Mouse (Mus musculus) midbrain, embryonic 14.5 days (tissue): ENCODE data around the gene Soat2. TPM values are rescaled to one million over a fixed set of nuclear protein-coding genes. Genes with fewer than 3 reads are reported as not detected.
A peak's percentile ranks its signal among the peaks of the same experiment; 100 is the strongest.

Experiments used
- ATAC-seq: fragments of 200-750 bp; cut with Nextera tagmentation; 2 replicates; pipeline ENCODE4 v1.8.0; 2017; ENCODE audit warnings: moderate number of reproducible peaks, moderate library complexity; ENCODE audit not compliant: low FRiP score, low TSS enrichment
- DNase-seq: peaks from one replicate; pipeline ENCODE4 v3.0.0-alpha.2; 2015
- H3K27ac ChIP-seq: fragments of 300-500 bp; sonication (generic); replicated peaks from 2 replicates; pipeline ENCODE4 v1.5.1; 2014; ENCODE audit warnings: mild to moderate bottlenecking, low read depth, low read length, moderate library complexity
- H3K27me3 ChIP-seq: fragments of 300-500 bp; sonication (generic); 2 replicates; pipeline ENCODE4 v1.6.1; 2014; ENCODE audit warnings: low read length, control low read depth, mixed read lengths; ENCODE audit not compliant: control insufficient read depth, insufficient read depth
- H3K36me3 ChIP-seq: fragments of 300-500 bp; sonication (generic); 2 replicates; pipeline ENCODE4 v1.6.1; 2014; ENCODE audit warnings: low read length, control low read depth; ENCODE audit not compliant: control insufficient read depth, insufficient read depth
- H3K4me1 ChIP-seq: fragments of 300-500 bp; sonication (generic); 2 replicates; pipeline ENCODE4 v1.6.1; 2014; ENCODE audit warnings: mild to moderate bottlenecking, antibody characterized with exemption, low read length, control low read depth; ENCODE audit not compliant: control insufficient read depth, insufficient read depth
- H3K4me2 ChIP-seq: fragments of 300-500 bp; sonication (generic); 2 replicates; pipeline ENCODE4 v1.6.1; 2014; ENCODE audit warnings: mild to moderate bottlenecking, low read length, moderate library complexity
- H3K4me3 ChIP-seq: fragments of 300-500 bp; sonication (generic); replicated peaks from 2 replicates; pipeline ENCODE4 v1.5.1; 2014; ENCODE audit warnings: low read depth, low read length
- H3K9ac ChIP-seq: fragments of 300-500 bp; sonication (generic); replicated peaks from 2 replicates; pipeline ENCODE4 v1.6.1; 2014; ENCODE audit warnings: mild to moderate bottlenecking, low read length, moderate library complexity
- H3K9me3 ChIP-seq: fragments of 300-500 bp; sonication (generic); 2 replicates; pipeline ENCODE4 v1.6.1; 2016; ENCODE audit warnings: low read length, control low read depth, mixed read lengths; ENCODE audit not compliant: control insufficient read depth
- whole genome bisulfite sequencing: fragments of 180-500 bp; shearing (Covaris S2); extraction: QIAGEN DNeasy Blood & Tissue Kit; methylation state at CpG from one replicate; pipeline ENCODE4 v1.1.7; 2014; 5-methylcytosine and 5-hydroxymethylcytosine counted together
- polyA plus RNA-seq: library from polyadenylated mRNA; unstranded; fragments of >200 nt; fragmentation: Nextera tagmentation; extraction: Ambion mirVana; gene quantifications from 2 replicates; pipeline ENCODE4 v1.2.1, GENCODE M21; 2014

The Soat2 gene
- polyA plus RNA-seq, 1 experiment from 2014 or later: not detected

DNA sequence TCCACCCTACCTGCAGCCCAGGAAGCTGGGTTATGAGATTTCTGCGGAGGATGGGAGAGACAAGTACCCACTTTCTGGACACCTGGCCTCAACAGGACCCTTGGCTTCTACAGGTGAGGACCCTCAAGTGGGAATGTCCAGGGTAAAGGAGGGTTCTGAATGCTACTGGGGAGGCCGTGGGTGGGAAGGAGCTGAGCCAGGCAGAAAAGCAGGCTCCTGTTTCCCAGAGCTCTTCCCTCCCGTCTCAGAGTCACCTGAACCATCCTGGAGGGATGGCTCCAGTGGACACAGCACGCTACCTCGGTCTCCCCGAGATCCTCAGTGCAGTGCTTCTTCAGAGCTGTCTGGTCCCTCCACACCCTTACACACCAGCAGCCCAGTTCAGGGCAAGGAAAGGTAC, 38.1 kb upstream of the Soat2 start:
- no peak overlapping the region for H3K9ac ChIP-seq
- H3K27ac ChIP-seq: no peak overlapping the region
- 85% methylated on average over 6 of the region's 6 CpGs for WGBS
- no peak for DNase-seq
- H3K4me1 ChIP-seq: peaks cover 5% of the 10 kb centered on the region
- peaks cover 23% of the 10 kb centered on the region for H3K36me3 ChIP-seq
- no peak overlapping the region for H3K4me2 ChIP-seq
- no peaks in the 10 kb centered on the region for H3K9me3 ChIP-seq
- H3K4me3 ChIP-seq: no peak overlapping the region
- no peak for ATAC-seq
- peaks cover 8% of the 10 kb centered on the region for H3K27me3 ChIP-seq

DNA sequence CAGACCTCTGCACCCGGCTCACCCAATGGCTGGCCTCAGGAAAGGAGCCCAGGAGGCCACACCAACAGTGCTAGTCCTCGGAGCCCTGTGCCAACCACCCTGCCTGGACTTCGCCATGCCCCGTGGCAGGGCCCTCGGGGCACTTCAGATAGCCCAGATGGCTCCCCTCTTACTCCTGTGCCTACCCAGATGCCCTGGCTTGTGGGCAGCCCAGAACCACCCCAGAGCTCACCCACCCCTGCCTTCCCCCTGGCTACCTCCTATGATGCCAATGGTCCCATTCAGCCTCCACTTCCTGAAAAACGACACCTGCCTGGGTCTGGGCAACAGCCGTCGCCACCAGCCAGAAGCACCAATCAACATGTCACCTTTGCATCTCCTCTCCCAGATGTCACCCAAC, 37.5 kb upstream of the Soat2 start:
- no peak overlapping the region for H3K4me3 ChIP-seq
- no peak overlapping the region for H3K4me2 ChIP-seq
- 84% methylated on average over 8 of the region's 8 CpGs for WGBS
- H3K27ac ChIP-seq: no peak overlapping the region
- peaks cover 29% of the 10 kb centered on the region for H3K36me3 ChIP-seq
- no peaks in the 10 kb centered on the region for H3K9me3 ChIP-seq
- no peaks in the 10 kb centered on the region for H3K4me1 ChIP-seq
- DNase-seq (no peak), ATAC-seq (no peak)
- H3K27me3 ChIP-seq: peaks cover 2% of the 10 kb centered on the region; the same call in 1 of the 2 replicates
- no peak overlapping the region for H3K9ac ChIP-seq

DNA sequence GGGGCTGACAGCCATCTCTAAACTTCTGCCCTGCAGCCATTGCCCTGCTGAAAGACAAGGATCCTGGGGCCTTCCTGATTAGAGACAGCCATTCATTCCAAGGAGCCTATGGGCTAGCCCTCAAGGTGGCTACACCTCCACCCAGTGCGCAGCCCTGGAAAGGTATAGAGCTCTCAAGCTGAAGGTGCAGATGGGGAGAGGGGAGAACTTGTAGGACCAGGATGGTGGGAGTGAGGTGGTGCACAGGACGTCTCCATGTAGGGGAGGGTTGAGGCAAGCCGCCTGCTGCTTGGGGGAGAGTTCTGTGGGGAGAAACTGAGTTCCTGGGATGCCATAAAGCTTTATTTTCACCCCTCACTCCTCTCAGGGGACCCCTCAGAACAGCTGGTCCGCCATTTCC, 36.7 kb upstream of the Soat2 start:
- ATAC-seq: no peak
- no peaks in the 10 kb centered on the region for H3K27me3 ChIP-seq
- no peak for DNase-seq
- H3K36me3 ChIP-seq: peaks cover 37% of the 10 kb centered on the region
- H3K4me1 ChIP-seq: no peaks in the 10 kb centered on the region
- no peak overlapping the region for H3K4me2 ChIP-seq
- 81% methylated on average over 4 of the region's 4 CpGs for whole genome bisulfite sequencing
- no peak overlapping the region for H3K9ac ChIP-seq
- no peak overlapping the region for H3K4me3 ChIP-seq
- no peak overlapping the region for H3K27ac ChIP-seq
- no peaks in the 10 kb centered on the region for H3K9me3 ChIP-seq

DNA sequence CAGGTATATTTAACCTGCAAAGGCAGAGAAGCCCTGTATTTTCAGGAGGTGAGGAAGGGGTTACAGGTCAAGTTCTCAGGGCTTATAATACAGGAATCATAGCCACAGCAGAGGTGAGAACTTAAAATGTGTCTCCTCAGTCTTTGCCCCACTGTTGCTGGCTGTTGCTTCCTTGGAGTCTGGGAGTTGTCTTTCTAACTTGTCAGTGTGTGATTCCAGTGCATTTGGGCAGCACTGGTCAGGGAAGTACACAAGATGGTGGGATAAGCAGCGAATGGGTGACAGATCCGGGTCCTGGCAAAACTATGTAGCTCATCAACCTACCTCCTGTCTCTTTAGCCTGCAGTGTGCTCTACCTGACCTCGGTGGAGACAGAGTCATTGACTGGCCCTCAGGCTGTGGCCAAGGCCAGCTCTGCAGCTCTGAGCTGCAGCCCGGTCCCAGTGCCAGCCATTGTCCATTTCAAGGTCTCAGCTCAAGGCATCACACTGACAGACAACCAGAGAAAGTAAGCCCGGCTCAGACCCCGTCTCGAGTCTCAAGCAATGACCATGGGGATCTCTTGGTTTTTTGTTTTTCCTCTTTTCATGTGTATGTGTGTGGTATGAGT, 35.6 kb upstream of the Soat2 start:
- Histone ChIP-seq H3K9me3 (no peaks in the 10 kb centered on the region), H3K4me3 (no peak overlapping the region), H3K4me2 (no peak overlapping the region), H3K4me1 (no peaks in the 10 kb centered on the region), H3K36me3 (peaks cover 47% of the 10 kb centered on the region), H3K27ac (no peak overlapping the region), H3K27me3 (no peaks in the 10 kb centered on the region), H3K9ac (no peak overlapping the region)
- DNase-seq: no peak
- ATAC-seq: no peak
- 89% methylated on average over 7 of the region's 7 CpGs for WGBS

DNA sequence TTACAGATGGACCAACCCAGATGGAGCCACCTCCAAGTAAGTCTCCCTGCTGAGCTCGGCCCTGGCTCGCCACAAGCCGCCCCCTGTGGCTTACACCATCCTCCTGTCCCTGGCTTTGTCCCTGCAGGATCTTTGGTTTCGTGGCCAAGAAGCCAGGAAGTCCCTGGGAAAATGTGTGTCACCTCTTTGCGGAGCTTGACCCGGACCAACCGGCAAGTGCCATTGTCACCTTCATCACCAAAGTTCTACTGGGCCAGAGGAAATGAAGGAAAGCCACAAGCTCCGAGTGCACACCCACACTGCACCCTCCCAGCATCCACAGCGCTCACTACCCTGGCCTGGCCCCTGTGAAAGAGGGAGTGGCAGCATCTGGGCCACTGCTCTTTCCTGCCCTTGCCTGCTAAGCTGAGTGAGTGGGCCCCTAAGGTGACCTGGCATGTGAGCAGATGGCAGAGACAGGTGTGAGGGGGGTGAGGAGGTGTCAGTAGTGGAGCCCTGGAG, 34.5 kb upstream of the Soat2 start:
- H3K27ac ChIP-seq: 0 out of 2 replicates have a peak overlapping the region, but pooled peaks have one; percentile 20
- H3K9ac ChIP-seq: no peak overlapping the region
- H3K27me3 ChIP-seq: no peaks in the 10 kb centered on the region
- H3K4me2 ChIP-seq: no peak overlapping the region
- H3K36me3 ChIP-seq: peaks cover 58% of the 10 kb centered on the region
- no peak overlapping the region for H3K4me3 ChIP-seq
- ATAC-seq (no peak), DNase-seq (no peak)
- 65% methylated on average over 9 of the region's 9 CpGs for WGBS
- no peaks in the 10 kb centered on the region for H3K4me1 ChIP-seq
- no peaks in the 10 kb centered on the region for H3K9me3 ChIP-seq

DNA sequence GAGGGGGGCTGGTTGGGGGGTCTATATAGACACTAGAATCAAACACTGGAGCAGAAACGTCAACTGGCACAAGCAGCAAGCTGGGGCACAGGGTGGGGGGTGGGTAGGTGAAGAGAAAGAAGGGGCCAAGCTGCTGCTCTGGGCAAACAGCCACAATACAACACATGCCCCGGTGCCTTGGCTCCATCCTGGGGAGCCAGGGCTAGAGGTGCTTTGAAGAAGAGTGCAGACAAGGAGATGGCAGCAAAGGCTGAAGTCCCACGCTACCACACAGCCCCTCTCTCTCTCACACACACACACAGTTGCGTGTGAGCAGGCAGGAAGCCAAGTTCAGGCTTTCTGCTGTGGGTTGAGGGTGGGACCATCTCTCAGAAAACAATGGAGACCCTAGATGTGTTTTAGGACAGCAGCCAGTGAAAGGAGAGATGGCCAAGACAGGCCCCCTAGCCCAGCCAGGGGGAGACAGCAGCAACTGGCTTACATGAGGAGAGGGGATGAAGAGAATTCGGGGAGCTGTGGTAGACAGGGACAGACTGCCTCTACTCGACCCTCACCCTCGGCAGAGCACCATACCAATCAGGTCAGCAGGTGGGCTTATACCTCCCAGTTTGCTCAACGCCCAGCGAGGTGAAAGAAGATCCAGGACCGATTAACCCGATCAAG, 33.4 kb upstream of the Soat2 start:
- H3K9me3 ChIP-seq: no peaks in the 10 kb centered on the region
- H3K27ac ChIP-seq: peak overlapping the region; percentile 43
- H3K4me1 ChIP-seq: no peaks in the 10 kb centered on the region
- DNase-seq (peak; percentile 59), ATAC-seq (peak; percentile 57)
- peaks cover 67% of the 10 kb centered on the region for H3K36me3 ChIP-seq
- no peak overlapping the region for H3K4me2 ChIP-seq
- no peak overlapping the region for H3K9ac ChIP-seq
- H3K4me3 ChIP-seq: no peak overlapping the region
- no peaks in the 10 kb centered on the region for H3K27me3 ChIP-seq
- 79% methylated on average over 11 of the region's 11 CpGs for WGBS

DNA sequence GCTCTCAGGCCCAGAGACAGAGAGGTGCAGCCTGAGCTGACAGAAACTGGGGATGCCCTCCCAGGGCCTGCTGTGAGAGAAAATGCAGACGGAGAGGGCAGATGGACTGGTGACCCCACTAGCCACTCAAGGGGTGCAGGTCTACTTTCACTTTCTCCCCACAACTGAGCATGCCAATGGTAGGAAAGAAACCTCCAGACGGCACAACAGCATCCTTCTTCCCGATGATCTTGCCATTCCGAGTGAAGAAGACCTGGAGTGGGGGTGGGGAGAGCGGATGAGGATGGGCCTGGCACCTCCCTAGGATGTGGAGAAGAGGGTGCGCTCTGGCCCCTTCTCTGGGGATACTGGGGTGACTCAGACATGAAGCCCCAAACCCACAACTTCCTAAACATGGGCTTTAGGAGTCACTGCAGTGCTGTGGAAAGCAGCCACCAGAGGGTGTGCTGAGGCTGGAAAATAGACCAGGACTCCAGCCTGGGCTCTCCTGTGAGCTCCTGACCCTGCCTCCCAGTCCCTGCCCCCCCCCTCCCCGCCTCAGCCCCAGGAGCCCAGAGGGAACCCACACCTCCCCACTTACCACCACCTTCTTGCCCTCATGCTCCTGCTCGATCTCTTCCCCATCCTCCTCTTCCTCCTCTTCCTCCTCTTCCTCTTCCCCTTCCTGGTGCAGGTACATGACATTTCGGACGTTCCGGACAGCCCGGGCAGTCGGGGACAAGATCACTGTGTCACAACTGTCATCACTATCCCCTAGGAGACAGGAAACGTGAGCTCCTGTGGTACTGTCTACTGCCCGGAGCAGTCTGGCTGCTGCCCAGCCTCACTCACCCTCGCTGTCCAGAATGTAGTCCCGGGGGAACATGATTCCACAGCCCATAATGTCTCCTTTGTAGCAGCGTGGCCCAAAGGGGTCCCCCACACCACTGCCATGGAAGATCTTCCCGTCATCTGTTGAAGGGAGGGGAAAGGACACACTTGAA, 32.6 kb upstream of the Soat2 start:
- DNase-seq: no peak

DNA sequence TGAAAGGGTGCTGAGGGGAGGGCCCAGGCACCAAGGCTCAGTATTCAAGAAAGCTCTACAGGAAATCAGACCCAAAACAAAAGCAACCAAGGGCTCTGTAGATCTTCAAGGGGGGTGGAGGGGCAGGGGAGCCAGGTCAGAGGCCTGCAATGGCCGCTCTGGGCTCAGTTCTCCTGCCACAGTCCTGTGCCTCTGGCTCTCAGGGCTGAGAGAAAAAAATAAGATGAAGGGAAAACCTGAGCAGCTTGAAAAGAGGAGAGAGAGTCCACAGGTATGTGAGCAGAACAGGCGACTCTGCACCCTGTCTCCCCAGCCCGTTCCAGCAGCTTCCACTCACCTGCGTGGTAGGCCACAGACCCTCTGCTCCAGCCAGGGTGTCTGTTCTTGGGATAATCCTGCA, 31.7 kb upstream of the Soat2 start:
- no peak overlapping the region for H3K4me2 ChIP-seq
- no peak overlapping the region for H3K27ac ChIP-seq
- DNase-seq (no peak), ATAC-seq (no peak)
- 79% methylated on average over 4 of the region's 4 CpGs for WGBS
- peaks cover 81% of the 10 kb centered on the region for H3K36me3 ChIP-seq
- no peak overlapping the region for H3K4me3 ChIP-seq
- H3K9ac ChIP-seq: no peak overlapping the region
- H3K4me1 ChIP-seq: no peaks in the 10 kb centered on the region
- no peaks in the 10 kb centered on the region for H3K27me3 ChIP-seq
- no peaks in the 10 kb centered on the region for H3K9me3 ChIP-seq

More for the DNA sequence above, 32.6 kb upstream of the Soat2 start:
- ATAC-seq: no peak; the same call in 1 of the 2 replicates
- no peaks in the 10 kb centered on the region for H3K4me1 ChIP-seq
- no peak overlapping the region for H3K9ac ChIP-seq
- H3K4me2 ChIP-seq: no peak overlapping the region
- no peaks in the 10 kb centered on the region for H3K27me3 ChIP-seq
- H3K9me3 ChIP-seq: no peaks in the 10 kb centered on the region
- H3K36me3 ChIP-seq: peaks cover 75% of the 10 kb centered on the region
- 76% methylated on average over 19 of the region's 19 CpGs for WGBS
- H3K27ac ChIP-seq: peak overlapping the region; percentile 43
- H3K4me3 ChIP-seq: no peak overlapping the region
